Comparison of ENCODE assay signal across 21 mouse cellular contexts in genomic region chr4:32479231-32479630, GRCm38 (mm10).
DNase-seq lines count a peak whose midpoint lies in the region; ATAC-seq and TF ChIP-seq lines count a peak whose summit lies in the region.
"Had no signal": no experiment of that assay in that cellular context is flagged by ENCODE, and none has a peak within 500 bp of the region (broad histone marks: within the 10 kb centered on the region; RNA-seq: fewer than 3 reads in every experiment).

No protein-coding gene starts in this region.

- no peak overlapping the region for H3K4me3 ChIP-seq in forebrain, embryonic 10.5 days
- no peak overlapping the region for H3K4me3 ChIP-seq in forebrain, postnatal 0 days (ENCODE audit: low read depth, low read length)
- H3K4me3 ChIP-seq in midbrain, embryonic 11.5 days (ENCODE audit: low read depth, low read length), result no peak overlapping the region
- H3K4me3 ChIP-seq in midbrain, embryonic 15.5 days, result no peak overlapping the region
- H3K4me3 ChIP-seq in forebrain, embryonic 13.5 days, result no peak overlapping the region
- H3K4me3 ChIP-seq in neural tube, embryonic 14.5 days (ENCODE audit: low read depth, low read length), result no peak overlapping the region
- H3K4me3 ChIP-seq: embryonic facial prominence, embryonic 13.5 days had no signal

- no peaks in the 10 kb centered on the region for H3K27me3 ChIP-seq in forebrain, embryonic 10.5 days (ENCODE audit: poor library complexity, severe bottlenecking)
- H3K27me3 ChIP-seq in forebrain, postnatal 0 days (ENCODE audit: insufficient read depth, low read length), result no peaks in the 10 kb centered on the region
- H3K27me3 ChIP-seq in midbrain, embryonic 11.5 days (ENCODE audit: control insufficient read depth, insufficient read depth, low read length), result no peaks in the 10 kb centered on the region
- no peaks in the 10 kb centered on the region for H3K27me3 ChIP-seq in midbrain, embryonic 15.5 days (replicated peaks)
- H3K27me3 ChIP-seq in forebrain, embryonic 13.5 days, result no peaks in the 10 kb centered on the region
- no peaks in the 10 kb centered on the region for H3K27me3 ChIP-seq in neural tube, embryonic 14.5 days (ENCODE audit: control insufficient read depth, insufficient read depth, low read length)
- H3K27me3 ChIP-seq: embryonic facial prominence, embryonic 13.5 days had no signal

- H3K9me3 ChIP-seq in forebrain, embryonic 10.5 days, result peaks cover 8% of the 10 kb centered on the region; the same call in 1 of the 2 replicates
- no peaks in the 10 kb centered on the region for H3K9me3 ChIP-seq in forebrain, postnatal 0 days (ENCODE audit: low read length)
- peaks cover 2% of the 10 kb centered on the region; the same call in 1 of the 2 replicates for H3K9me3 ChIP-seq in midbrain, embryonic 11.5 days (ENCODE audit: control insufficient read depth, low read length)
- H3K9me3 ChIP-seq in midbrain, embryonic 15.5 days, result 0 out of 2 replicates have a peak, but pooled peaks cover 4% of the 10 kb centered on the region
- no peaks in the 10 kb centered on the region for H3K9me3 ChIP-seq in forebrain, embryonic 13.5 days (replicated peaks)
- no peaks in the 10 kb centered on the region for H3K9me3 ChIP-seq in neural tube, embryonic 14.5 days (ENCODE audit: control insufficient read depth, low read length)
- H3K9me3 ChIP-seq: G1E had no signal

- no peak overlapping the region for H3K9ac ChIP-seq in forebrain, postnatal 0 days
- no peak overlapping the region for H3K9ac ChIP-seq in midbrain, embryonic 11.5 days (ENCODE audit: low read length)
- H3K9ac ChIP-seq in midbrain, embryonic 15.5 days, result no peak overlapping the region
- H3K9ac ChIP-seq in forebrain, embryonic 13.5 days, result no peak overlapping the region
- no peak overlapping the region for H3K9ac ChIP-seq in neural tube, embryonic 14.5 days (replicated peaks; ENCODE audit: low read depth, low read length)
- H3K9ac ChIP-seq: embryonic facial prominence, embryonic 13.5 days had no signal

- no peak for TF ChIP-seq CTCF in forebrain, postnatal 0 days (IDR thresholded peaks at IDR 0.05; ENCODE audit: low read depth)

- WGBS in forebrain, embryonic 10.5 days, result 40% methylated on average over 3 of the region's 3 CpGs
- WGBS in forebrain, postnatal 0 days, result 20% methylated on average over 3 of the region's 3 CpGs
- WGBS in midbrain, embryonic 11.5 days, result 7% methylated on average over 3 of the region's 3 CpGs
- WGBS in midbrain, embryonic 15.5 days, result 12% methylated on average over 3 of the region's 3 CpGs
- WGBS in forebrain, embryonic 13.5 days, result 9% methylated on average over 3 of the region's 3 CpGs
- 27% methylated on average over 3 of the region's 3 CpGs for WGBS in neural tube, embryonic 14.5 days

- no peak for ATAC-seq in forebrain, postnatal 0 days
- ATAC-seq in midbrain, embryonic 11.5 days (ENCODE audit: low FRiP score), result no peak
- ATAC-seq in midbrain, embryonic 15.5 days (replicated peaks), result no peak
- ATAC-seq in forebrain, embryonic 13.5 days, result no peak
- ATAC-seq in neural tube, embryonic 14.5 days (ENCODE audit: low read depth), result no peak
- ATAC-seq: CD4-positive, CD25-positive, alpha-beta regulatory T cell, adult 4 months had no signal

- peaks cover 71% of the 10 kb centered on the region for H3K4me1 ChIP-seq in forebrain, embryonic 10.5 days
- peaks cover 42% of the 10 kb centered on the region for H3K4me1 ChIP-seq in forebrain, postnatal 0 days (ENCODE audit: insufficient read depth)
- peaks cover 53% of the 10 kb centered on the region for H3K4me1 ChIP-seq in midbrain, embryonic 11.5 days (ENCODE audit: control insufficient read depth, insufficient read depth, low read length)
- H3K4me1 ChIP-seq in midbrain, embryonic 15.5 days, result peaks cover 59% of the 10 kb centered on the region
- H3K4me1 ChIP-seq in forebrain, embryonic 13.5 days, result peaks cover 70% of the 10 kb centered on the region
- H3K4me1 ChIP-seq in neural tube, embryonic 14.5 days (ENCODE audit: control insufficient read depth, insufficient read depth, low read length), result peaks cover 42% of the 10 kb centered on the region

- DNase-seq in forebrain, embryonic 10.5 days (ENCODE audit: extremely low spot score, low spot score), result no peak
- no peak for DNase-seq in forebrain, postnatal 0 days
- DNase-seq in midbrain, embryonic 11.5 days (ENCODE audit: low spot score, missing footprints), result peak; percentile 87
- no peak for DNase-seq in cerebellum, adult 18-20 months
- DNase-seq in cerebellum, postnatal 10 days, result no peak
- DNase-seq: adrenal gland, postnatal 36 days; cerebellum, adult 2 months; gastrocnemius, postnatal 36 days; kidney, adult 11 months; lung, adult 18-20 months; lung, postnatal 14 days; retina, postnatal 1 day; right cerebral cortex, postnatal 4 days; thymus, postnatal 25 days had no signal

- no peak overlapping the region for H3K4me2 ChIP-seq in forebrain, postnatal 0 days (ENCODE audit: low read depth)
- H3K4me2 ChIP-seq in midbrain, embryonic 11.5 days, result no peak overlapping the region
- H3K4me2 ChIP-seq in midbrain, embryonic 15.5 days, result no peak overlapping the region
- H3K4me2 ChIP-seq in forebrain, embryonic 13.5 days, result no peak overlapping the region
- no peak overlapping the region for H3K4me2 ChIP-seq in neural tube, embryonic 14.5 days (ENCODE audit: low read depth, low read length)
- H3K4me2 ChIP-seq: embryonic facial prominence, embryonic 13.5 days; liver, embryonic 11.5 days had no signal

- peak overlapping the region; percentile 86 for H3K27ac ChIP-seq in forebrain, embryonic 10.5 days
- no peak overlapping the region for H3K27ac ChIP-seq in forebrain, postnatal 0 days (ENCODE audit: low read depth, low read length)
- peak overlapping the region; percentile 77 for H3K27ac ChIP-seq in midbrain, embryonic 11.5 days (ENCODE audit: low read depth, low read length)
- H3K27ac ChIP-seq in midbrain, embryonic 15.5 days, result no peak overlapping the region; the same call in 1 of the 2 replicates
- peak overlapping the region; percentile 27; the same call in 1 of the 2 replicates for H3K27ac ChIP-seq in forebrain, embryonic 13.5 days
- peak overlapping the region; percentile 25; the same call in 1 of the 2 replicates for H3K27ac ChIP-seq in neural tube, embryonic 14.5 days (ENCODE audit: low read depth, low read length)
- H3K27ac ChIP-seq: embryonic facial prominence, embryonic 13.5 days had no signal

- H3K36me3 ChIP-seq in forebrain, embryonic 10.5 days (replicated peaks), result no peaks in the 10 kb centered on the region
- no peaks in the 10 kb centered on the region for H3K36me3 ChIP-seq in forebrain, postnatal 0 days (ENCODE audit: insufficient read depth)
- H3K36me3 ChIP-seq in midbrain, embryonic 11.5 days (ENCODE audit: control insufficient read depth, insufficient read depth, low read length), result no peaks in the 10 kb centered on the region
- H3K36me3 ChIP-seq in midbrain, embryonic 15.5 days (replicated peaks), result no peaks in the 10 kb centered on the region
- H3K36me3 ChIP-seq in forebrain, embryonic 13.5 days (ENCODE audit: poor library complexity, severe bottlenecking), result no peaks in the 10 kb centered on the region
- H3K36me3 ChIP-seq in neural tube, embryonic 14.5 days (ENCODE audit: control insufficient read depth, insufficient read depth, low read length), result no peaks in the 10 kb centered on the region
- H3K36me3 ChIP-seq: embryonic facial prominence, embryonic 13.5 days; G1E had no signal

Comparison
In these comparisons a context has a peak if more than half of its experiments do, and no peak if none do; other contexts are left out.
1. H3K27ac ChIP-seq: peak in forebrain, embryonic 10.5 days (single experiment), midbrain, embryonic 11.5 days (single experiment), forebrain, embryonic 13.5 days (single experiment) and neural tube, embryonic 14.5 days (single experiment); none in forebrain, postnatal 0 days (single experiment) and midbrain, embryonic 15.5 days (single experiment).